Mouse (Mus musculus) spleen, adult 2 months (tissue): ENCODE measurements around the gene Thy1.

Experiments used
- CTCF ChIP-seq: fragments of 200-500 bp; IDR thresholded peaks from 2 replicates; pipeline ENCODE4 v1.5.1; 2011; ENCODE audit warnings: mild to moderate bottlenecking, inconsistent platforms; ENCODE audit not compliant: insufficient read depth, insufficient read length, insufficient replicate concordance; ENCODE audit errors: extremely low read depth
- POLR2A ChIP-seq: fragments of 200-500 bp; IDR thresholded peaks from 2 replicates; pipeline ENCODE4 v1.6.1; 2011; ENCODE audit warnings: low read depth, low read length, inconsistent platforms

GRCm38 (mm10) chr9:44072599-44072915, 29.4 kb downstream of the Thy1 start:
- no peak for TF ChIP-seq POLR2A
- TF ChIP-seq CTCF, result no peak
